Mouse (Mus musculus): ENCODE results near the gene Trove2.

The Trove2 gene

DNA sequence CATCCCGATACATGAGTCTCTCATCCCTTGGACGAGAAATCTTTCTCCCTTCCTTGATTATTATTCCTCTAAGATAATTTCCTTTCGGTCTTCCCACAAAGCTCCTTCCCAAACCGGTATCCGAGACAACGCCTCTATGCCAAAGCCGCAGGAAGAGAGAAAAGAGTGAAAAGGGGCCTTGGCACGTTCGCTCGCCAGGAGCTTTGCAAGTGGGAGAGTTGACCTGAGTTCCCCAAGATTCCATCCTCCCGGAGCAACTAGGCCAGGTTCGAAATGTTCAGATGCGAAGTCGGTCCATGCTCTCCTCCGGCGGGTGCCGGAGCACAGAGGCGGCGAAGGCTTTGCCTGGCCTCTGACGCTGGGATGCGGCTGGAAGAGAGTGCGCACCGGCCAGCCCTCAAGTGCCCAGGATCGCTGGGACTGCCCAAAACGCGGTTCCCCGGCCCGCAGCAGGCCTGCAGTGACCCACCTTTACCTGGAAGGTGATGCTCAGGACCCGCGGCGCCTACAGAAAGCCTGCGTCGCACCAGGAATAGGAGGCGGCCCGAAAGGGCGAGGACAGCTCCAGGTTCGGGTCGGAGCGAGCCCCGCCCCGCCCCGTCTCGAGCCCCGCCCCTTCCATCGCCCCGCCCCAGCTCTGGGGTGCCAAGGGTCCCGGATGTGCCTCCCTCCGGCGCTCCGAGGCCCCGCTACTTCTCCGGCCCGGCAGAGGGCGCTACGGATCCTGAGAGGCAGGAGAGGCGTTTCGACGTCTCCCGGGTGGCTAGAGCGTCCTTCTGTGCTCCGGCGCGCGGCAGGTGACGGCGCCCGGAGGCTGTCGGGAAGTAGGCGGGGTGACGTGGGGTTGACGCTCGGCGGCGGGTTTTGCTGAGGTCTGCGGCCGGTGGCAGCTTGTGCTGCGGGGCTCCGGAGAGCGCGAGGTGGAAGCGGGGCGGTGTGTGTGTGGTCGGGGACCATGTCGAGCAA, at the start of gene Trove2, which contains the start of gene Uchl5:
TSS of gene Trove2 (minus strand) at position 623 of the 966 bp plus-strand sequence.
TSS of gene Uchl5 (plus strand) at position 827 of the 966 bp plus-strand sequence.
- in situ Hi-C loops (cut with MboI, MseI) = no loop called here

DNA sequence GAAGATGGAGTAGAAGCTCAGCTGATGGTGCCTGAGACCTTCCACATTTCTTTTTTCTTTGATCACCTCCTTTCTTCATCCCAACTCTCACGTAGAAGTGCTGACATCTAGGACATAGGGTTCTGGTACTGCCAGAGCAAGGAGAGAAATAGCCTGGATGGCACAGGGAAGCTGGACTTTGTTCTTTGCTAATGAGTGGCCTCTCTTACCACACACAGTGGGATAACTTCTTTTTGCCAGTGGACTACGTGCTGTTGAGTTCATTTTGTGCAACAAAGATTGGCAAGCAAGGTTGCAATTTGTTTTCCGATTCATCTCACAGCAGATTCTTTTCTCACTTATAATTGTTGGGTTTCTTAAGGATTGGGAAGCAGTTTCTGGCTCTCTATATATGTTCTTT, 45.8 kb upstream of the Trove2 start:
- in situ Hi-C loops (cut with MboI, MseI) = loop anchor here (10.0 kb wide), 2 partner anchors 332 to 478 kb away; no protein-coding TSS in a partner anchor

DNA sequence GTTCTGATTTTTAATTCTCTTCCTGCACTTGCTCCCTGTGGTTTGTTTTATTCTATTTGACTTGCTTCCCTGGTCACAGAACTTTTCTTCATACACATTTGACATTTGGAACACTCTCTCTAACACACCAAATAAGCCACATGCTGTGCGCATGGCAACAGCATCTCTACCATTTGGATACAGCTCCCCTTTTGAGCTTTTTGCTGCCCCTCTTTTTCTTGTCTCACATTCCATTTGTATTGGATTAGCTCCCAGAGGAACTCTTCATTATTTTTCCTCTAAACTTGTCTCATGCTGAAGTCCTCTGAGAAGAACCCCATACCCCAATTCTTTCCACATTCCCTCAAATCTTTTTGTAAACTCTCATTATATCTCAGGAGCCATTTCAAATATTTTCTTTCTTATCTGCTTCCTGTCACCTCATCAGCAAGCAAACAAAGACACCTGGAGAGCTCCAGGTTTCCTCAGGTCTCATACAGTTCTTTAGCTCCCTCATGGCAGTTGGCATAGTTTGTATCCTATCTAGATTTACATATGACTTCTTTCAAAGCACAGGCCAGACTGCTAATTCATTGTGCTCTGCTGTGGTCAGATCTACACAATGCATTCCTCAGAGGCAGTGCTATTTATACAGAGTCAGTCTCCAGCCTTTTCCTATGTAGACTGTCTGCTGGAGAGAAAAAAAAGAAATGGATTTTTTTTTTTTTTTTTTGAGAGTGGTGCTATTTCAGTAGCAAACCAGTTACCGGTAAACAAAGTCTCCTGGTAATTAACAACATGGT, 43.4 kb upstream of the Trove2 start:
- in situ Hi-C loops (cut with MboI, MseI) = loop anchor here (10.0 kb wide), 2 partner anchors 335 to 475 kb away; no protein-coding TSS in a partner anchor

DNA sequence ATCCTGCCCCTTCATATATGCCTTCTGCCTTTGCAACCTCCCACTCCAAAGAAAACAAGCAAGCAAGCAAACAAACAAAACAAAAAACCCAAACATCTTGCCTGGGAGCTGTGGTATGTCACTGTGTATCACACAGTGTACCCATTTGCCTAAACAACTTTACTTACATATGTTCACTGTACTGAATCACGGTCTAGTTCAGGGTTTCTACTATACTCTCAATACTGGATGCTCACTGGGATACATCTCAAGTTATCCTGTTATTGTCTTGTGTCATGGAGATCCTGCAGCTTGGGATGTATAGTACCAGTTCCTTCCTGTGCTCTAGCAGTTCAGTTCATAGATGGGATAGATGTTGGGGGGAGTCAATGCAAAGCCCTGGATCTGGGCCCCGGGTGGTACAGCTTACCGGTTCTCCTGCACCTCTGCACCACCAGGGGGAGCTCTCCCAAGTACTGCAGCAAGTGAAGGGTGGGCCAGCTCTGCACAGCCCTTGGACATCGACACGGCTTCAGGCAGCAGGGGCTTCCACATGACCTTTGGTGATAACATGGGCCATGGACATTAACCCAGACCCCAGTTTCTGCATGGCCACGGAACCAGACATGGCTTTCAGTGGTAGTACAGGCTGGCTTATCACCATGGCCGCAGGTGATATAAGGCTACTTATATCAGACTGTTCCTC, 37.0 kb upstream of the Trove2 start:
- in situ Hi-C loops (cut with MboI, MseI) = no loop called here

DNA sequence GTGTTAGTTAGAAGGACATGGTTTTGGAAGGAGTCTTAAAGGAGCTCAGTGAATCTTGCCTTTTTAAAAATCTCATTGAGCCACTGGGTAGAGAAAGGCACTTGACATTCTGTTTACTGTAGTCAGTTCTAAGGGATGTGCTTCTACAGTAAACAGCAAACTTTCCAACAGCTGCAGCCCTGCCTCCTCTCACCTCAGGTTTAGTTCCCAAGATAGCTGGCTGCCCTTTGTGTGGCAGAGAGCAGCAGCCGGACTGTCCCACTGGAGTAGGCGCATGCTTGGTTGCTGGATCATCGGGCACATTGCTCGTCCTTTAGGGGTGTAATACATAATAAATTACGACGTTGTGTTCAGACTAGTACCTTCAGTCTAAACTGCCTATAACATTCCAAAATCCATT, 32.2 kb upstream of the Trove2 start:
- in situ Hi-C loops (cut with MboI, MseI) = loop anchor here (10.0 kb wide), 1 partner anchor 566 kb away; no protein-coding TSS in a partner anchor

DNA sequence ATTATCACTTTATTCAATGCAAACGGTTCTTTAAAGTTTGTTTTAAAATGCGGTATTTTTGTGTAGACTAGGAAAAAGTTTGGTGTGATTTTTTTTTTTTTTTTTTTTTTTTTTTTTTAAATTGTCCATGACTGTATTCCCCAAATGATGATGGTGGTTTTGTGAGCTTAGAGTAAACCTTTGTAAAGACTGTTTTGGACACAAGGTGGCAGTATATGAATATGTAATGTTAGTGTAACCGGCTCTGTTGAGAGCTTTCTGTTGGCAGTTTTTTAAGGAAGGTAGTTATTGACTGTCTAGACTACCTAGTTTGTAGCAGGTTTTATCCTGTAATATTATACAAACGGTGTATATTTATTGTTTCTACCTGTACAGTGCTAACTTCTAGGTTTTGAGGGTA, 26.7 kb upstream of the Trove2 start:
- in situ Hi-C loops (cut with MboI, MseI) = loop anchor here (10.0 kb wide), 1 partner anchor 571 kb away; no protein-coding TSS in a partner anchor

DNA sequence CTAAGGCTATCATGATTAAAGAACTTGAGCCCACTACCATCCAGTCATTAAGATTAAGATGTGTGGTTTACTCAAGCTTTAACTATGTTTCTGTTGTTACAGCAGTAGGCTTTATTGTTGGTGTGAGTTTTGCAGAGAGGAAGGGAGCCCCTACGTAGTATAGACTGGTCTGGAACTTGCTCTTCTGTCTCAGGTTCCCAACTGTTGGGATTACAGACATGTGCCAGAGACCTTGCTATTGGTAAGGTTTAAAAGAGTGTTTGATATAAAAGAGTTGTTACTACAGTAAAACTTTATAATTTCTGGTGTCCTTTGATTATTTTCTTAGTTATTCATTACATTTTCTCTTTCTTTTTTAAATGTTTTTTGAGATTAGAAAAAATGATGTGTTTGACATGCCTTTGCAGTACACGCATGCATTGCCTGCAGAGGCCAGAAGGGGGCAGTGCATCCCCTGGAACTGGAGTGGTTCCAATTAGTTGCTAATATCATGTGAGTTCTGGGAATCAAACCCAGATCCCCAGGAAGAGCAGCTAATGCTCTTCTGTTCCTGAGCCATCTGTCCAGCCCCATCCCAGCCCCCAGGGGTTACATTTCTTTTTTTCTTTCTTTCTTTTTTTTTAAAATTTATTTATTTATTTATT, 11.8 kb upstream of the Trove2 start:
- in situ Hi-C loops (cut with MboI, MseI) = no loop called here

DNA sequence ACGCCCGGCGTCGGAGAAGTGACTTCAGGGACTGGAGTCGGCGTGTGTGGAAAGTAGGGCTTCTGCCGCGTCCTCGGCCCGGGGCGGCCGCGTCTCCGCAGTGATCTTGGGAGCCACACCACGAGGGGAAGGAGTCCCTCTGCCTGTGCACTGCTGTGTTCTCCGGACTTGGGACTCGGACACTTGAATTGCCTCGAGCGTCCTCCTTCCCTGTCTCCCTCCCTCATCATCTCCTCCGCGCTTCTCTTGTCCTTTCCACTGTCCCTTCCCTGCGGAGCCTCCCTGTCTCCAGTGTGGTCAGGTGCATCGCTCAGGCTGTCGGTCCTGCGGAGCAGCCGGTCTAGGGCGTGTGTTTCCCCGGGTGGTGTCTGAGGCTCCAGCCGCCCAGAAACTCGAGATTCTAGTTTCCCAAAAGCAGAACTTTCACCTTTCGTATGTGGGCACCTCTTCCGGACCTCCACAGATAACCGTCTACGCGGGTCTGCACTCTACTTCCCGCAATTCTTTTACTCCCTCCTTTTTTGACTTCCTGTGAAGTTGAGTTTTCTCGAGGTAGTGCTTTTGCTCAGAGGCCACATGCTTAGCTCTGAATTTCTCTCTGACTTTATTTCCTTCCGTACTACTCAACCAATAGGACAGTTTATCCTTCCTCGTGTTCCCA, 820 bp upstream of the Trove2 start:
- in situ Hi-C loops (cut with MboI, MseI) = no loop called here

DNA sequence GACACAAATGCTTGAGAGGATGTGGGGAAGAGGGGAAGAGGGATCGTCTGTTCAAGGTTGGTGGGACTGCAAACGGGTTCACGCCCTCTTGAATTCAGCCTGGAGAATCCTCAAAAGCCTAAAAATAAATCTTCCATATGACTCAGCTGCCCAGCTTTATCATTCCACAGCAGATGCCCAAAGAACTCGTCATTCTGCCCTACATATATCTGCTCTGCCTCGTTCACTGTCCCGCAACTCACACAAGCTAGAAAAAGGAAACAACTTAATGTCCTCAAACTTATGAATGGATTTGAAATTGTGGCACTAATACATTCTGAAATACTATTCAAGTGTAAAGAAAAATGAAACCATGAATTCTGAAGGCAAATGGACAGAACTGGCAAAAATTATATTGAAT, 3.0 kb downstream of the Trove2 start:
- in situ Hi-C loops (cut with MboI, MseI) = loop anchor here (5.0 kb wide), 1 partner anchor 72 kb away; the partner anchor contains the start of gene Cdc73

DNA sequence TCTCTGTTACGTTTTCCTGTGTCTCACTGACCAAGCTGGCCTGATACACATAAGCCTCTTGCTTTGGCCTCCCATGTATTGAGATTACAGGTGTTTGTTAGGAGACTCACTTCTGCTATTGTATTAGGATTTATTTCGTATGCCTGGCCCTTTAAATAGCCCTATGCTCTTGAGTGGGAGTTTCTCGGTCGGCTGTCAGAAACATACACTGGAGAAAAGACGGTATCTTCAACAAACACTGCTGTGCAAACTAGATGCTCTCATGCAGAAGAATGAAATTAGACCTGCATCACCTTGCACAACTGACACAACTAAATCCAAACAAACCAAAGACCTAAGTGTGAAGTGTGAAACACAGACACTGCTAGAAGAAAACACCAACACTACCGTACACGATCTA, 3.8 kb downstream of the Trove2 start:
- in situ Hi-C loops (cut with MboI, MseI) = loop anchor here (5.0 kb wide), 1 partner anchor 71 kb away; the partner anchor contains the start of gene Cdc73

DNA sequence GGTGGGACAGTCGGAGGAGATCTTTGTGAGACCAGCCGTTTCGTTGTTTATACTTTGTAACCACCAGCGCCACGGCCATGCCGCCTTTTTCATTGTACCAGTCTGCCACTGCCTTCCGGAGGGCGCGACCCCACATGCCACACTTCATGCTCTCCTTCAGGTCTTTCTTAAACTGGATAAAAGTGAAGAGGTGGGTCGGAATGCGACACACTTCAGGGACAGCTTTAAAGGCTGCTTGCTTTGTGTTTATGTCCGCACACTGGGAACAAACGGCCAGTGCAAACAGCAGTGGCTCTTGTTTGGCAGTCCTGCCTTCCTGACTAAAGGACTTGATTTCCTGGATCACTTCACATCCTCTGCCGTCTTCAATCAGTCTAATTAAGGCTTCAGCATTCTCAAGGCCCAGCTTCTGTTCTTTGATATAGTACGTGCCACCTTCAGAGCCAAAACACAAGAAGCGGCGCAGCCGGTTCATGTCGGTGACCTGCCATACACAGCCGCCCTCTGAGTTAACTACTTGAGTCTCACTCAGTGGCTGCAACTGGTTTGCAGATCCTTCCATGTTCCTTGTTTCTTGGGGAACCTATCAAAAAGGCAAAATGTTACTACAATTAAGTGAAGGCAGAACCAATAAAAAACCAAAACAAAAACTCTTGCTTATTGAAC, 6.3 kb downstream of the Trove2 start:
- in situ Hi-C loops (cut with MboI, MseI) = loop anchor here (5.0 kb wide), 1 partner anchor 68 kb away; the partner anchor contains the start of gene Cdc73

DNA sequence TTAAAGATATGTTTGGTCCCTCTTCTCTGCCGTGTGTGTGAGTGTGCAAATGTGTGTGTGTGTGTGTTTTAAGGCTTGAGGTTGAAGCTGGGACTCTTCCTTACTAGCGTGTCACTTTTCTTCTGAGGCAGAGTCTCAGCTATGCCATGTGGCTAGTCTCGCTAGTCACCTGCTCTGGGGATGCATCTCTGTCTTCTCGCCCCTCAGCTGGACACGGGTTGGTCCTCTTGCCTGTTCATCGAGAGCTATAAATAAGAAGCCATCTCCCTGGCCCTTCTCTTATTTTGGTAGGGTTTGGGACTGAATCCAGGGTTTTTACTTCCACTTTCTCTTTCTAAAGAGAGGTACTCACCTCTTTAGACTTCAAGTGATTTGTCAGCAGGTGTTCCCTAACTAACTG, 10.6 kb downstream of the Trove2 start:
- in situ Hi-C loops (cut with MboI, MseI) = no loop called here

DNA sequence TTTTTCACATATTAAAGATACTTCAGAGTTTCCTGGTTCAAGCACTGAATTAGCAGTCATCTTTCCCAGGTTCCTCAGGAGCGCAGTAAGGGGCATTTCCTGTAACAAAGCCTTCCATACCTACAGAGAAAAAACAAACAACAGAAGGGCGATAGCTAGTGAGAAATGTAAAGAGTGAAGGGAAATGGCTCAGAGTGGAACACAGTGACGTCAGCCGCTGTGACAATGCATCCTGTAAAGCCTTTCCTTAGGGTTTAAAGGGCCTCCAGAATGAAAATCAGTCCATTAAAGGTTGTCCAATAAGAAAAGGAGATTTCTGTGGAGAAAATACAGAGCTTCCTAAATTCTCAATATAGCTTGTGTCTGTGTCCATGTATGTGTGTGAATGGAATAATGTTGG, 11.1 kb downstream of the Trove2 start:
- in situ Hi-C loops (cut with MboI, MseI) = no loop called here

DNA sequence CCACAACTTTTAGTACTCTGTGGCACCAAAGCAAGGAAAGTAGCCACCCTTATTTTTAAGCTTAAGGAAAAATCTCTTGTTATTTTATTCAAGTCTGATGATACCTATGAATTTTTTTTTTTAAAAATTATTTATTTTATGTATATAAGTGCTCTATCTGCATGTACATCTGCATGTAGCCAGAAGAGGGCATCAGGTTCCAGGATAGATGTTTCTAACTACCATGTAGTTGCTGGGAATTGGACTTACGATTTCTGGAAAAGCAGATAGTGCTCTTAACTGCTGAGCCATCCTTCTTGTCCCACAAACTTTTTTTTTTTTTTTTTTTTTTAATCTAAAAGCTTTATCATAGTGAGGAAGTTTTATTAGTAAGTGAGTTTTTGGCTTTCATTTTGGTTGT, 12.4 kb downstream of the Trove2 start:
- in situ Hi-C loops (cut with MboI, MseI) = no loop called here

DNA sequence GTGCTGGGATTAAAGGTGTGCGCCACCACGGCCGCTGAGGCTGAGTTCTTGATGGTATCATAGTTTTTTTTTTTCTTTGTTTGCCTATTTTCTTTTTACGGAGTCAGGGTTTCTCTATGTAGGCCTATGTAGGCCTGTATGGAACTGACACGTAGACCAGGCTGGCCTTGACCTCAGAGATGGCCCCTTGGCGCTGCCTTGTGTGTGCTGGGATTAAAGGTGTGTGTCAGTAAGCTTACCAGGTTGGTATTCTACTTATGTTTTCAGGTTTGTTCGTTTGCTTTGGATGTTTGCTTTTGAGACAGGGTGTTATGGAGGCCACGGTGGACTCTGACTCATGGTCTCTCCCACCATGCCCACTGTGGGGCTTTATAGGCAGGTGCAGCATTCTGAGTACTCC, 14.7 kb downstream of the Trove2 start:
- in situ Hi-C loops (cut with MboI, MseI) = no loop called here

DNA sequence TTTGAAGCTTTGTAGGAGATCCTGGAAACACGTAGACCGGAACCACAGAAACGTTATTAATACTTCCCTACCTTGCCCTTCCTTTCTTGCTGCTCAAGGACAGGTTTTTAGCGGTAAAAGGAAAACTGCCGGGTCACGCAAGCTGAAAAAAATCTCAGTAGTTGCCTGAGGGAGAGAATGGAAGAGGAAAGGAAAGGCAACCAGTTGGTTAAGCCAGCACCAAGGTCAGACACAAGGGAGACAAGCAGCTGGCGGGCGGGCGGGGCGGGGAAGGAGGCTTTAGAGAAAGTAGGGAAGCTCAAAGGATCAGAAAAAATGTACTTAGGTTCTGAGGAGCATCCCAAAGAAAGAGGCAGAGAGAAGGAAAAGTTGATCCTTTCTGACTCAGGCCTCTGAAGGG, 31.0 kb downstream of the Trove2 start:
- in situ Hi-C loops (cut with MboI, MseI) = no loop called here

DNA sequence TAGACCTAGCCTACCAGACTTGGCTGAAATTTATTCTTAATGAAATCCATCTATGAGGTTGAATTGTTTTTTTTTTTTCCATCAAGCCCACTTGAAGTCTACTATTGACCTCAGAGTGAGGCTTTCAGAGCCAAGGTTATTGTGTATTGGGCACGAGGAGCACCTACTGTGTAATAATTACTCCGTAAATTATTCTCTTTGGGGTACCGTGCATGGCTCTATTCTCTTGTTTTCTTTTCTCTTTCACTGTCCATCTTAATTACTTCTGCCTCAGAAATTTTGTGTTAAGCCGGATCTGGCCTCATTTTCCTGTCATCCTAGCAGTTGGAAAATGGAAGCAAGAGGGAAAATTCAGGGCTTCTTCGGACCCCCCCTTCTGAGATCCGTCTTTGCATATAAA, 34.7 kb downstream of the Trove2 start:
- in situ Hi-C loops (cut with MboI, MseI) = no loop called here

DNA sequence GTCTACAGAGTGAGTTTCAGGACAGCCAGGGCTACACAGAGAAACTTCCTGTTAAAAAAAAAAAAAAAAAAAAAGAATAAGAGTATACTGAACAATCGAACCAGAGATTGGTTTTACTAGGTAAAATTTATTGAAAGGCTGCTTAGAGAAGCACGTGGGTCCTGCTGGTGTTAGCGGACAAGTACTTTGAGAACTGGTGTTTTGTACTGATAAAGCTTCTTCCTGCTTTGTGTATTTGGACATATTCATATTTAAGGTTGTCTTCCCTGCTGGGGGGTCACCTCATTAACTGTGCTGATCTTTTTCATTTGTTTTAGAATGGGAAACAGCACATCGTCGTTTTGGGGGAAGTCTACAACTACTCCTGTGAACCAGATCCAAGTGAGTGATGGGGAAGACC, 35.5 kb downstream of the Trove2 start:
- in situ Hi-C loops (cut with MboI, MseI) = no loop called here

DNA sequence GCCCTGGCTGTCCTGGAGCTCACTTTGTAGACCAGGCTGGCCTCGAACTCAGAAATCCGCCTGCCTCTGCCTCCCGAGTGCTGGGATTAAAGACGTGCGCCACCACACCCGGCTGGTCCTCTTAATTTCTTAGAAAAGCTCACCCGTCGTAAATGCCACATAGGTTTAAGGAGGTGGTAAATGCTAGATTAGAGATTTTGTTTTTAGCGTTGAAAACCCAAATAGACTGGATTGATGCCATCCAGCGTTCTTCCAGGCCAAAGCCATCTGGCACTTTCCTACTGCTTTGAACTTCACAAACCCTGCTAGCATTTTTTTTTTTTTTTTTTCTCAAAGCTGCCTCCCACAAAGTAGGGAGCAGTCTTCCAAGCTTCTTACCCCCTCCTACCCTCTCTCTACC, 36.3 kb downstream of the Trove2 start:
- in situ Hi-C loops (cut with MboI, MseI) = no loop called here

Measured in T-helper 2 cell (primary cell).